Mouse (Mus musculus) limb, embryonic 11.5 days (tissue): Measurements from ENCODE around the gene Olfr591. TPM values are rescaled to one million over a fixed set of nuclear protein-coding genes. Genes with fewer than 3 reads are reported as not detected.

Source experiments
- ATAC-seq: fragments of 200-750 bp; cut with Nextera tagmentation; 2 replicates; pipeline ENCODE4 v1.8.0; 2017; ENCODE audit warnings: low read depth; ENCODE audit not compliant: insufficient number of reproducible peaks, low FRiP score, low TSS enrichment
- DNase-seq: peaks from one replicate; pipeline ENCODE4 v3.0.0-alpha.2; 2015; ENCODE audit warnings: low spot score
- H3K27ac ChIP-seq: fragments of 300-500 bp; sonication (generic); replicated peaks from 2 replicates; pipeline ENCODE4 v1.5.1; 2014; ENCODE audit warnings: low read depth, mild to moderate bottlenecking, low read length
- H3K27me3 ChIP-seq: fragments of 300-500 bp; sonication (generic); 2 replicates; pipeline ENCODE4 v1.6.1; 2014; ENCODE audit warnings: mild to moderate bottlenecking, low read length, mixed read lengths; ENCODE audit not compliant: control insufficient read depth, insufficient read depth
- H3K36me3 ChIP-seq: fragments of 300-500 bp; sonication (generic); 2 replicates; pipeline ENCODE4 v1.6.1; 2014; ENCODE audit warnings: mild to moderate bottlenecking, low read length, moderate library complexity, mixed read lengths; ENCODE audit not compliant: control insufficient read depth, insufficient read depth
- H3K4me1 ChIP-seq: fragments of 300-500 bp; sonication (generic); 2 replicates; pipeline ENCODE4 v1.6.1; 2014; ENCODE audit warnings: low read length, mixed read lengths; ENCODE audit not compliant: control insufficient read depth, insufficient read depth
- H3K4me2 ChIP-seq: fragments of 300-500 bp; sonication (generic); 2 replicates; pipeline ENCODE4 v1.6.1; 2014; ENCODE audit warnings: low read depth, mild to moderate bottlenecking, moderate library complexity; ENCODE audit not compliant: severe bottlenecking
- H3K4me3 ChIP-seq: fragments of 300-500 bp; sonication (generic); 2 replicates; pipeline ENCODE4 v1.5.1; 2014; ENCODE audit warnings: low read depth, low read length
- H3K9ac ChIP-seq: fragments of 300-500 bp; sonication (generic); 2 replicates; pipeline ENCODE4 v1.6.1; 2014; ENCODE audit warnings: mild to moderate bottlenecking, low read length
- H3K9me3 ChIP-seq: fragments of 300-500 bp; sonication (generic); 2 replicates; pipeline ENCODE4 v1.6.1; 2016; ENCODE audit warnings: low read length; ENCODE audit not compliant: control insufficient read depth
- WGBS: fragments of 180-500 bp; shearing (Covaris S2); extraction: QIAGEN DNeasy Blood & Tissue Kit; methylation state at CpG from one replicate; pipeline ENCODE4 v1.1.7; 2014; 5-methylcytosine and 5-hydroxymethylcytosine counted together
- polyA plus RNA-seq: library from polyadenylated mRNA; unstranded; fragments of >200 nt; fragmentation: Nextera tagmentation; extraction: Ambion mirVana; gene quantifications from 2 replicates; pipeline ENCODE4 v1.2.1, GENCODE M21; 2014

Gene Olfr591
- polyA plus RNA-seq, 1 experiment from 2014 or later: not detected

DNA sequence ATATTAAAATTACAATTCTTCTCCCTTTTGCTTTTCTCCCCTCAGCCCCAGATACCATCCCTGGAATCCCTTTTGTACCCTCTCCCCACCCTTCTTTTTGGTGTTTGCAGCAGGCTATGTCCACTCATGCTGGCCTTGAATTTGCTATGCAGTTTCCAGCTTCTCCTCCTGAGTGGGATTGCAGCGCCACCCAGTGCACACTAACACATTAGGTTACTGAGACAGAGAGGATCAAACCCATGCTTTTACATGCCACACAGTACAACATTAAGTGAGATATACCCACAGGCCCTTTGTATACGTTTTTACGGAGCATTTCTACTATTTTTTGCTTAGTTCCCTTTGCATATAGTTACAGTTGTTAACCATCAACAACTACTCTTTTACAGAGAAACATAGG is 58.7 kb downstream of the Olfr591 start:
- Histone ChIP-seq H3K9ac (no peak overlapping the region), H3K27ac (no peak overlapping the region), H3K9me3 (no peaks in the 10 kb centered on the region), H3K27me3 (no peaks in the 10 kb centered on the region), H3K36me3 (no peaks in the 10 kb centered on the region), H3K4me3 (no peak overlapping the region), H3K4me2 (no peak overlapping the region), H3K4me1 (no peaks in the 10 kb centered on the region)
- WGBS: 46% methylated on average over 3 of the region's 3 CpGs
- ATAC-seq (no peak), DNase-seq (no peak)

Other genes starting within 250 kb of the Olfr591 start
- gene Olfr573-ps1, start 235.8 kb downstream of the Olfr591 start, polyA plus RNA-seq: not detected in 2 replicates
- not detected in 2 replicates for gene Olfr574, start 229.9 kb downstream of the Olfr591 start, polyA plus RNA-seq
- gene Olfr575, start 219.6 kb downstream of the Olfr591 start, polyA plus RNA-seq: not detected in 2 replicates
- not detected in 2 replicates for gene Olfr576, start 215.7 kb downstream of the Olfr591 start, polyA plus RNA-seq
- not detected in 2 replicates for gene Olfr577, start 202.4 kb downstream of the Olfr591 start, polyA plus RNA-seq
- gene Olfr578, start 189.0 kb downstream of the Olfr591 start, polyA plus RNA-seq: not detected in 2 replicates
- not detected in 2 replicates for gene Olfr582, start 140.3 kb downstream of the Olfr591 start, polyA plus RNA-seq
- gene Olfr583, start 127.0 kb downstream of the Olfr591 start, polyA plus RNA-seq: not detected in 2 replicates
- gene Olfr584, start 96.5 kb downstream of the Olfr591 start, polyA plus RNA-seq: not detected in 2 replicates
- not detected in 2 replicates for gene Olfr585, start 80.6 kb downstream of the Olfr591 start, polyA plus RNA-seq
- not detected in 2 replicates for gene Olfr586, start 52.7 kb downstream of the Olfr591 start, polyA plus RNA-seq
- not detected in 2 replicates for gene Olfr588-ps1, start 37.5 kb downstream of the Olfr591 start, polyA plus RNA-seq
- gene Olfr589, start 22.0 kb downstream of the Olfr591 start, polyA plus RNA-seq: not detected in 2 replicates
- not detected in 2 replicates for gene Olfr592, start 6.5 kb upstream of the Olfr591 start, polyA plus RNA-seq
- gene Olfr593, start 33.5 kb upstream of the Olfr591 start, polyA plus RNA-seq: not detected in 2 replicates
- not detected in 2 replicates for gene Olfr594, start 38.7 kb upstream of the Olfr591 start, polyA plus RNA-seq
- not detected in 2 replicates for gene Usp17ld, start 74.2 kb upstream of the Olfr591 start, polyA plus RNA-seq
- gene Olfr596, start 127.3 kb upstream of the Olfr591 start, polyA plus RNA-seq: not detected in 2 replicates
- not detected in 2 replicates for gene Olfr597, start 138.0 kb upstream of the Olfr591 start, polyA plus RNA-seq
- not detected in 2 replicates for gene Olfr598, start 145.2 kb upstream of the Olfr591 start, polyA plus RNA-seq
- gene Olfr599, start 157.6 kb upstream of the Olfr591 start, polyA plus RNA-seq: not detected in 2 replicates
- gene Olfr600, start 171.3 kb upstream of the Olfr591 start, polyA plus RNA-seq: not detected in 2 replicates
- gene Olfr601, start 184.3 kb upstream of the Olfr591 start, polyA plus RNA-seq: not detected in 2 replicates
- not detected in 2 replicates for gene Olfr603, start 207.8 kb upstream of the Olfr591 start, polyA plus RNA-seq
- gene Usp17lc, start 236.7 kb upstream of the Olfr591 start, polyA plus RNA-seq: not detected in 2 replicates